Mouse (Mus musculus) neutrophil, adult 5-6 weeks (primary cell): Measurements from ENCODE around the gene Gpr176. TPM values are rescaled to one million over a fixed set of nuclear protein-coding genes. Genes with fewer than 3 reads are reported as not detected.

ENCODE experiments used
- ATAC-seq: fragments of 151-379, 151-347 bp; 2 replicates; pipeline ENCODE4 v1.8.0; 2017; ENCODE audit warnings: mild to moderate bottlenecking, moderate TSS enrichment; ENCODE audit not compliant: insufficient number of reproducible peaks, poor library complexity, low FRiP score, severe bottlenecking; ENCODE audit errors: extremely low read depth
- total RNA-seq: library from RNA; stranded (forward); fragments of 200-1000 nt; gene quantifications from 2 replicates; pipeline ENCODE4 v1.2.3, GENCODE M21; 2017

Gpr176 gene
- total RNA-seq, 1 experiment from 2014 or later = 0.12 TPM

- ATAC-seq = no peak
Measured at GRCm38 (mm10) chr2:118375931-118376330, 2.7 kb upstream of the Gpr176 start.

- ATAC-seq = no peak
Measured at GRCm38 (mm10) chr2:118375522-118375921, 2.3 kb upstream of the Gpr176 start.

GRCm38 (mm10) chr2:118373572-118374279 lies 507 bp upstream of the Gpr176 start:
- peak; percentile 89 for ATAC-seq

GRCm38 (mm10) chr2:118372561-118372900 lies 688 bp downstream of the Gpr176 start:
- ATAC-seq = no peak

GRCm38 (mm10) chr2:118371841-118372240 lies 1.4 kb downstream of the Gpr176 start:
- ATAC-seq = no peak

GRCm38 (mm10) chr2:118355138-118355719 lies 18.0 kb downstream of the Gpr176 start:
- no peak for ATAC-seq

- ATAC-seq = no peak
Measured at GRCm38 (mm10) chr2:118353916-118354403, 19.3 kb downstream of the Gpr176 start.

GRCm38 (mm10) chr2:118353498-118353897 lies 19.7 kb downstream of the Gpr176 start:
- ATAC-seq = no peak

GRCm38 (mm10) chr2:118345535-118345934 lies 27.7 kb downstream of the Gpr176 start:
- ATAC-seq = no peak

- ATAC-seq = no peak
Measured at GRCm38 (mm10) chr2:118343897-118344296, 29.3 kb downstream of the Gpr176 start.

GRCm38 (mm10) chr2:118341295-118341694 lies 31.9 kb downstream of the Gpr176 start:
- ATAC-seq = no peak

- ATAC-seq = peak; percentile 73; the same call in 1 of the 2 replicates
Measured at GRCm38 (mm10) chr2:118336084-118336483, 37.1 kb downstream of the Gpr176 start.

- no peak for ATAC-seq
Measured at GRCm38 (mm10) chr2:118322663-118323062, 50.6 kb downstream of the Gpr176 start.

GRCm38 (mm10) chr2:118321804-118322203 lies 51.4 kb downstream of the Gpr176 start:
- ATAC-seq = no peak

- ATAC-seq = no peak
Measured at GRCm38 (mm10) chr2:118321094-118321493, 52.1 kb downstream of the Gpr176 start.

GRCm38 (mm10) chr2:118320519-118320918 lies 52.7 kb downstream of the Gpr176 start:
- no peak for ATAC-seq

- ATAC-seq = no peak
Measured at GRCm38 (mm10) chr2:118319176-118319575, 54.0 kb downstream of the Gpr176 start.

GRCm38 (mm10) chr2:118316939-118317338 lies 56.3 kb downstream of the Gpr176 start:
- ATAC-seq = no peak

GRCm38 (mm10) chr2:118315656-118316402 lies 57.4 kb downstream of the Gpr176 start:
- ATAC-seq = no peak

- ATAC-seq = peak; percentile 81
Measured at GRCm38 (mm10) chr2:118307561-118307960, 65.7 kb downstream of the Gpr176 start.
